Mouse (Mus musculus) ES-E14 (cell line): ENCODE measurements around the gene Kdm4a. TPM values are rescaled to one million over a fixed set of nuclear protein-coding genes. Genes with fewer than 3 reads are reported as not detected.
A peak's percentile ranks its signal among the peaks of the same experiment; 100 is the strongest.

Experiments
- DNase-seq: peaks from one replicate; pipeline ENCODE4 v3.0.0-alpha.2; 2013; ENCODE audit warnings: low read depth, low spot score
- H3K27ac ChIP-seq: 2 replicates; pipeline ENCODE4 v1.5.1; 2012; ENCODE audit warnings: low read depth, mild to moderate bottlenecking, low read length, moderate library complexity, mixed read lengths; ENCODE audit not compliant: poor library complexity, insufficient read depth, severe bottlenecking
- H3K36me3 ChIP-seq: 2 replicates; pipeline ENCODE4 v1.6.1; 2012; ENCODE audit warnings: mild to moderate bottlenecking, low read length, moderate library complexity, mixed read lengths; ENCODE audit not compliant: control insufficient read depth, poor library complexity, insufficient read depth, severe bottlenecking
- H3K4me1 ChIP-seq, 2 experiments: fragments of 150-350 bp in 1 of 2; sonication (generic) in 1 of 2; 2 replicates each; pipeline ENCODE4 v1.6.1; 2012; ENCODE audit warnings: low read length in 2 of 2, mild to moderate bottlenecking in 1 of 2, mixed read lengths in 1 of 2; ENCODE audit not compliant: control insufficient read depth in 2 of 2, insufficient read depth in 2 of 2, poor library complexity in 1 of 2
- H3K4me3 ChIP-seq, 2 experiments: fragments of 150-350 bp in 1 of 2; sonication (generic) in 1 of 2; 2 replicates each; pipeline ENCODE4 v1.5.1; 2012; ENCODE audit warnings: low read length in 2 of 2, low read depth in 1 of 2, mild to moderate bottlenecking in 1 of 2, mixed read lengths in 1 of 2; ENCODE audit not compliant: insufficient read depth in 1 of 2, poor library complexity in 1 of 2, severe bottlenecking in 1 of 2
- H3K9ac ChIP-seq: 2 replicates; pipeline ENCODE4 v1.6.1; 2012; ENCODE audit warnings: low read depth, mild to moderate bottlenecking, low read length, mixed read lengths; ENCODE audit not compliant: poor library complexity, insufficient read depth, severe bottlenecking
- H3K9me3 ChIP-seq: fragments of 150-350 bp; sonication (generic); 2 replicates; pipeline ENCODE4 v1.6.1; 2012; ENCODE audit warnings: low read depth, mild to moderate bottlenecking, low read length; ENCODE audit not compliant: control insufficient read depth, insufficient read depth
- CHD2 ChIP-seq: IDR thresholded peaks from 2 replicates; pipeline ENCODE4 v1.6.1; 2014; ENCODE audit warnings: mild to moderate bottlenecking, low read depth, low read length, inconsistent platforms
- HCFC1 ChIP-seq: IDR thresholded peaks from 2 replicates; pipeline ENCODE4 v1.6.1; 2012; ENCODE audit warnings: low read length, inconsistent platforms, borderline replicate concordance; ENCODE audit not compliant: insufficient read depth
- MAFK ChIP-seq: IDR thresholded peaks from 2 replicates; pipeline ENCODE4 v1.6.1; 2014; ENCODE audit warnings: mild to moderate bottlenecking, low read depth, low read length, inconsistent platforms; ENCODE audit not compliant: insufficient read depth
- ZC3H11A ChIP-seq: IDR thresholded peaks from 2 replicates; pipeline ENCODE4 v1.6.1; 2012; ENCODE audit warnings: low read depth, mild to moderate bottlenecking, inconsistent platforms, low read length, borderline replicate concordance
- ZNF384 ChIP-seq: IDR thresholded peaks from 2 replicates; pipeline ENCODE4 v1.6.1; 2012; ENCODE audit warnings: low read depth, low read length, inconsistent platforms
- in situ Hi-C, 2 experiments: fragments of 600-800 bp; cut with MboI; formaldehyde crosslinking; loops; one replicate each; pipeline ENCODE4 v1.15.1; 2025; ENCODE audit warnings: low sequenced_read_pairs in 2 of 2, inconsistent platforms in 1 of 2; ENCODE audit not compliant: unreplicated experiment in 2 of 2
- total RNA-seq: library from RNA; depleted of rRNA; stranded (reverse); fragments of 300-350 nt; gene quantifications from 2 replicates; pipeline ENCODE4 v1.2.3, GENCODE M21; 2012; rRNA removed

Gene Kdm4a
- total RNA-seq: 50.2 and 57.2 TPM in 2 replicates

- DNase-seq: peak; percentile 96
- Histone ChIP-seq H3K9me3 (no peaks in the 10 kb centered on the region), H3K27ac (peak within 1 kb of the TSS; percentile 88), H3K4me1 (peaks cover 0 to 4% of the 10 kb centered on the region in 2 experiments; a peak in 2 of 4 replicates), H3K9ac (peak within 1 kb of the TSS; percentile 94), H3K4me3 (peak within 1 kb of the TSS; percentile 87 to 100), H3K36me3 (peaks cover 16% of the 10 kb centered on the region)
- in situ Hi-C loops: no loop called here
- no peak for TF ChIP-seq MAFK
- no peak for TF ChIP-seq ZC3H11A
- TF ChIP-seq HCFC1: 0 out of 2 replicates have a peak, but pooled peaks have one; percentile 25
- peak; percentile 84 for TF ChIP-seq CHD2
- TF ChIP-seq ZNF384: no peak
These were observed at the start of gene Kdm4a for GRCm38 (mm10) chr4:118179467-118180300. Gene Kdm4a, minus strand, starts transcription at chr4:118180043.

- peaks cover 71% of the 10 kb centered on the region for H3K36me3 ChIP-seq
- peak overlapping the region; percentile 82 for H3K27ac ChIP-seq
- no peak overlapping the region for H3K9ac ChIP-seq
- H3K4me3 ChIP-seq: peak overlapping the region in 1 of 2 experiments; percentile 23; a peak in 1 of 4 replicates
- in situ Hi-C loops: no loop called here
- no peaks in the 10 kb centered on the region for H3K9me3 ChIP-seq
- peak; percentile 63 for DNase-seq
- peaks cover 11 to 31% of the 10 kb centered on the region in 2 experiments; a peak in 2 of 4 replicates for H3K4me1 ChIP-seq
- no peak for TF ChIP-seq ZNF384
- TF ChIP-seq HCFC1: peak; percentile 8; the same call in 1 of the 2 replicates
- TF ChIP-seq ZC3H11A: no peak
- TF ChIP-seq CHD2: peak; percentile 15; the same call in 1 of the 2 replicates
- no peak for TF ChIP-seq MAFK
These were observed 49.4 kb upstream of the Kdm4a start for GRCm38 (mm10) chr4:118229035-118229770.

GRCm38 (mm10) chr4:118227398-118227797 is 47.6 kb upstream of the Kdm4a start:
- Histone ChIP-seq H3K9ac (no peak overlapping the region), H3K4me1 (peaks cover 9 to 21% of the 10 kb centered on the region in 2 experiments; a peak in 2 of 4 replicates), H3K9me3 (no peaks in the 10 kb centered on the region), H3K27ac (no peak overlapping the region), H3K36me3 (peaks cover 79% of the 10 kb centered on the region), H3K4me3 (no peak overlapping the region)
- no peak for TF ChIP-seq HCFC1
- no peak for TF ChIP-seq CHD2
- TF ChIP-seq ZC3H11A: no peak
- TF ChIP-seq ZNF384: no peak
- TF ChIP-seq MAFK: no peak
- DNase-seq: no peak
- in situ Hi-C loops: no loop called here

GRCm38 (mm10) chr4:118221261-118221660 is 41.4 kb upstream of the Kdm4a start:
- in situ Hi-C loops: no loop called here

More at GRCm38 (mm10) chr4:118221261-118221660, 41.4 kb upstream of the Kdm4a start:
- Histone ChIP-seq H3K27ac (no peak overlapping the region), H3K4me1 (peaks cover 0 to 14% of the 10 kb centered on the region in 2 experiments; a peak in 1 of 4 replicates), H3K9ac (no peak overlapping the region), H3K4me3 (no peak overlapping the region), H3K9me3 (no peaks in the 10 kb centered on the region), H3K36me3 (peaks cover 90% of the 10 kb centered on the region)
- TF ChIP-seq ZC3H11A (no peak), MAFK (peak; percentile 44; the same call in 1 of the 2 replicates)
- DNase-seq: no peak
